Mouse (Mus musculus): Measurements from ENCODE around the gene Mink1.

Mink1 gene

GRCm38 (mm10) chr11:70653345-70654197, 90.9 kb downstream of the Mink1 start:
- peak; percentile 88 for DNase-seq (ENCODE audit: extremely low spot score)

GRCm38 (mm10) chr11:70654198-70654922, 91.7 kb downstream of the Mink1 start, which contains the start of gene Pfn1:
Gene Pfn1 (minus strand): TSS chr11:70654644.
- DNase-seq (ENCODE audit: extremely low spot score): peak; percentile 85

GRCm38 (mm10) chr11:70654923-70655570, 92.4 kb downstream of the Mink1 start:
- DNase-seq (ENCODE audit: extremely low spot score): peak; percentile 85

- DNase-seq (ENCODE audit: extremely low spot score): peak; percentile 82
These were observed 93.1 kb downstream of the Mink1 start for GRCm38 (mm10) chr11:70655571-70656455.

- DNase-seq (ENCODE audit: extremely low spot score): peak; percentile 83
These were observed 93.8 kb downstream of the Mink1 start for GRCm38 (mm10) chr11:70656456-70656927.

- DNase-seq (ENCODE audit: extremely low spot score): peak; percentile 81
These were observed 94.3 kb downstream of the Mink1 start, which contains the start of gene Eno3 for GRCm38 (mm10) chr11:70656964-70657363. Gene Eno3 (plus strand): TSS chr11:70657202.

- no peak for DNase-seq (ENCODE audit: extremely low spot score)
These were observed 94.9 kb downstream of the Mink1 start for GRCm38 (mm10) chr11:70657573-70657972.

GRCm38 (mm10) chr11:70657991-70658390, 95.3 kb downstream of the Mink1 start:
- no peak for DNase-seq (ENCODE audit: extremely low spot score)

GRCm38 (mm10) chr11:70658521-70658920, 95.8 kb downstream of the Mink1 start:
- DNase-seq (ENCODE audit: extremely low spot score): no peak

- DNase-seq (ENCODE audit: extremely low spot score): no peak
These were observed 96.3 kb downstream of the Mink1 start for GRCm38 (mm10) chr11:70658942-70659341.

- no peak for DNase-seq (ENCODE audit: extremely low spot score)
These were observed 97.9 kb downstream of the Mink1 start for GRCm38 (mm10) chr11:70660571-70660970.

- no peak for DNase-seq (ENCODE audit: extremely low spot score)
These were observed 100.4 kb downstream of the Mink1 start for GRCm38 (mm10) chr11:70663101-70663500.

GRCm38 (mm10) chr11:70663957-70664356, 101.3 kb downstream of the Mink1 start:
- DNase-seq (ENCODE audit: extremely low spot score): no peak

Data from embryo, embryonic 9.5 days (tissue).